In genomic region chr7:65519788-65520563, GRCm38 (mm10) we compare ENCODE assay signal across 8 mouse cellular contexts. TPM values are rescaled to one million over a fixed set of nuclear protein-coding genes. Genes with fewer than 3 reads are reported as not detected.
DNase-seq lines count a peak whose midpoint lies in the region; ATAC-seq lines count a peak whose summit lies in the region.

No protein-coding gene starts in this region.

- DNase-seq in ES-CJ7 (ENCODE audit: low read depth, low spot score), result peak; percentile 75
- peak; percentile 89 for DNase-seq in adrenal gland, postnatal 10 days
- peak; percentile 79 for DNase-seq in embryo, embryonic 11 days
- peak; percentile 54 to 84 for DNase-seq in heart, adult 18-20 months
- DNase-seq in kidney, postnatal 25 days, result peak; percentile 74 to 88
- peak; percentile 92 for DNase-seq in lung, postnatal 14 days
- DNase-seq in right cerebral cortex, postnatal 14 days, result peak; percentile 64

- ATAC-seq in inflammation-experienced regulatory T-cells, adult 6 months, result no peak

RNA-seq across cellular contexts. Expression of gene Tjp1, which starts 7.6 kb away (rescaled TPM):
- 100 to 1,000 TPM in 1 of 2 experiments, 10 to 100 TPM in 1; 97.0 to 117 TPM for total RNA-seq in adrenal gland, postnatal 10 days (2021)
- 10 to 100 TPM; 82.5 to 86.3 TPM for total RNA-seq in heart, adult 18-20 months (2021)
- not detected for polyA plus RNA-seq in inflammation-experienced regulatory T-cells, adult 6 months (2017; shearing (Covaris generic))
